Comparison of ENCODE assay signal across 32 mouse cellular contexts in the genomic region with DNA sequence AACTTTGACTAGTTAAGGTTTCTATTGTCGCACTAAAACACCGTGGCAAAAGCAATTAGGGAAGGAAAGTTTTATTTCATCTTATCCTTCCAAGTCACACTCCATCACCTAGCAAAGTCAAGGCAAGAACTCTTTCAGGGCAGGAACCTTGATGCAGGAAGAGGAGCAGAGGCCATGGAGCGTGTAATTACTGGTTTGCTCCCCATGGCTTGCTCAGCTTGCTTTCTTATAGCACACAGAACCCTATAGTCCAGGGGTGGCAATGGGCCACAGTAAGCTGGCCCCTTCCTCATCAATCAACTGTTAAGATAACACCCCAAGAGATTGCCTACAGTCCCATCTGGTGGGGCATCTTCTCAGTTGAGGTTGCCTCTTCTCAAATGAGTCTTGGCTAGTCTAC.
"Had no signal": no experiment of that assay in that cellular context is flagged by ENCODE, and none has a peak within 500 bp of the region (broad histone marks: within the 10 kb centered on the region; RNA-seq: fewer than 3 reads in every experiment).

No protein-coding gene starts in this region.

- H3K27me3 ChIP-seq: heart, embryonic 12.5 days; heart, embryonic 13.5 days; heart, embryonic 15.5 days; hindbrain, embryonic 12.5 days; hindbrain, embryonic 13.5 days; hindbrain, embryonic 15.5 days; intestine, embryonic 15.5 days had no signal

- DNase-seq: heart, adult 2 months; heart, postnatal 10 days; heart, postnatal 14 days; heart, postnatal 36 days; heart, postnatal 4 days; kidney, adult 8-10 months; kidney, adult 9 months; kidney, postnatal 10 days; kidney, postnatal 14 days; kidney, postnatal 25 days; kidney, postnatal 36 days; kidney, postnatal 4 days; layer of hippocampus, adult 9-11 months; layer of hippocampus, postnatal 36 days had no signal

- H3K4me1 ChIP-seq: heart, embryonic 10.5 days; heart, embryonic 12.5 days; heart, embryonic 13.5 days; heart, embryonic 15.5 days; hindbrain, embryonic 10.5 days; hindbrain, embryonic 12.5 days; hindbrain, embryonic 13.5 days; hindbrain, embryonic 15.5 days; intestine, embryonic 15.5 days had no signal

- H3K27ac ChIP-seq: heart, adult 2 months; heart, embryonic 10.5 days; heart, embryonic 13.5 days; heart, embryonic 15.5 days; hindbrain, embryonic 10.5 days; hindbrain, embryonic 12.5 days; hindbrain, embryonic 13.5 days; hindbrain, embryonic 14.5 days; hindbrain, embryonic 15.5 days; hindbrain, postnatal 0 days; intestine, embryonic 15.5 days; layer of hippocampus, adult 2 months; left cerebral cortex, adult 2 months had no signal

- H3K4me2 ChIP-seq: heart, embryonic 11.5 days; heart, embryonic 12.5 days; heart, embryonic 13.5 days; heart, embryonic 15.5 days; hindbrain, embryonic 12.5 days; hindbrain, embryonic 13.5 days; hindbrain, embryonic 14.5 days; hindbrain, embryonic 15.5 days; intestine, embryonic 15.5 days had no signal

- H3K9me3 ChIP-seq: heart, embryonic 10.5 days; heart, embryonic 12.5 days; heart, embryonic 15.5 days; hindbrain, embryonic 10.5 days; hindbrain, embryonic 12.5 days; hindbrain, embryonic 13.5 days; hindbrain, embryonic 15.5 days; intestine, embryonic 15.5 days had no signal

- ATAC-seq: hindbrain, embryonic 16.5 days; hindbrain, postnatal 0 days; inflammation-experienced regulatory T-cells, adult 6 months; intestine, embryonic 15.5 days; intestine, embryonic 16.5 days; intestine, postnatal 0 days had no signal

- H3K4me3 ChIP-seq: heart, adult 2 months; heart, embryonic 10.5 days; heart, embryonic 12.5 days; heart, embryonic 13.5 days; heart, embryonic 15.5 days; hindbrain, embryonic 10.5 days; hindbrain, embryonic 12.5 days; hindbrain, embryonic 13.5 days; hindbrain, embryonic 15.5 days; intestine, embryonic 15.5 days; layer of hippocampus, adult 2 months; left cerebral cortex, adult 2 months had no signal

- H3K9ac ChIP-seq: heart, embryonic 12.5 days; heart, embryonic 13.5 days; heart, embryonic 15.5 days; hindbrain, embryonic 12.5 days; hindbrain, embryonic 13.5 days; hindbrain, embryonic 14.5 days; hindbrain, embryonic 15.5 days; intestine, embryonic 15.5 days had no signal

- H3K36me3 ChIP-seq: heart, embryonic 10.5 days; heart, embryonic 12.5 days; heart, embryonic 13.5 days; heart, embryonic 15.5 days; intestine, embryonic 15.5 days had no signal
